Mouse (Mus musculus) hindbrain, embryonic 13.5 days (tissue): ENCODE data around the gene Kcnj6. TPM values are rescaled to one million over a fixed set of nuclear protein-coding genes. Genes with fewer than 3 reads are reported as not detected.
"Not testable (repeated sequence)": the region's sequence is repeated elsewhere in the genome, so short reads cannot be mapped to it uniquely, and the experiment has no call there.

Source experiments
- ATAC-seq: fragments of 200-750 bp; cut with Nextera tagmentation; 2 replicates; pipeline ENCODE4 v1.8.0; 2017; ENCODE audit warnings: moderate TSS enrichment; ENCODE audit not compliant: low FRiP score
- H3K27ac ChIP-seq: fragments of 300-500 bp; sonication (generic); 2 replicates; pipeline ENCODE4 v1.5.1; 2015; ENCODE audit warnings: inconsistent platforms, mild to moderate bottlenecking, moderate library complexity
- H3K27me3 ChIP-seq: fragments of 300-500 bp; sonication (generic); 2 replicates; pipeline ENCODE4 v1.6.1; 2015; ENCODE audit warnings: mild to moderate bottlenecking, inconsistent platforms
- H3K36me3 ChIP-seq: fragments of 300-500 bp; sonication (generic); 2 replicates; pipeline ENCODE4 v1.6.1; 2015; ENCODE audit warnings: mild to moderate bottlenecking, inconsistent platforms
- H3K4me1 ChIP-seq: fragments of 300-500 bp; sonication (generic); replicated peaks from 2 replicates; pipeline ENCODE4 v1.6.1; 2015; ENCODE audit warnings: inconsistent platforms
- H3K4me2 ChIP-seq: fragments of 300-500 bp; sonication (generic); 2 replicates; pipeline ENCODE4 v1.6.1; 2015; ENCODE audit warnings: inconsistent platforms, mild to moderate bottlenecking, moderate library complexity
- H3K4me3 ChIP-seq: fragments of 300-500 bp; sonication (generic); 2 replicates; pipeline ENCODE4 v1.5.1; 2015; ENCODE audit warnings: mild to moderate bottlenecking, inconsistent platforms
- H3K9ac ChIP-seq: fragments of 300-500 bp; sonication (generic); 2 replicates; pipeline ENCODE4 v1.6.1; 2015; ENCODE audit warnings: mild to moderate bottlenecking, inconsistent platforms
- H3K9me3 ChIP-seq: fragments of 300-500 bp; sonication (generic); 2 replicates; pipeline ENCODE4 v1.6.1; 2016; ENCODE audit warnings: inconsistent platforms
- WGBS: fragments of 180-500 bp; shearing (Covaris S2); methylation state at CpG from one replicate; pipeline ENCODE4 v1.1.7; 2015; 5-methylcytosine and 5-hydroxymethylcytosine counted together
- polyA plus RNA-seq: library from polyadenylated mRNA; unstranded; fragments of >200 nt; fragmentation: Nextera tagmentation; extraction: Ambion mirVana; gene quantifications from 2 replicates; pipeline ENCODE4 v1.2.1, GENCODE M21; 2015

Gene Kcnj6
- polyA plus RNA-seq, 1 experiment from 2014 or later, result 2.2 TPM

DNA sequence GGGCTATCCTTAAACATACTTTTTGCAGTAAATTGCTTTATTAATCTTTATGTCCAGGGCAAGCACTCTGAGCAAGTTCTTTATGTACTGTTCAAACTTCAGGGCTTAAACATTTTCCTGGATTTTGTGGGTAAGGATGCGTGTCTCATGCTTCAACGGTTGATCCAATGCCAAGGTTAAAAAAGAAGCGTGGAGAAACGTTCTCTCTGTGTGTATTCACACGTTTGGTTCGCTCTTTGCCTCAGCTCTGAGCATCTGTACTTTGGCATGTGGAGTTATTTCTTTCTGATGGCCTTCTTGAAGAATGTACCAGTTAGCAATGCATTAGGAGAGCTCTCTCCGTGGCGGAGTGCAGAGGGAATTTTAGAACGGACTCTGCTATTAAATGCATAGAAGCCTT is 163.0 kb downstream of the Kcnj6 start:
- no peak overlapping the region for H3K9ac ChIP-seq
- no peak overlapping the region for H3K4me3 ChIP-seq
- 88% methylated on average over 9 of the region's 9 CpGs for WGBS
- no peaks in the 10 kb centered on the region for H3K36me3 ChIP-seq
- ATAC-seq, result no peak
- H3K27ac ChIP-seq, result no peak overlapping the region
- 0 out of 2 replicates have a peak, but pooled peaks cover 3% of the 10 kb centered on the region for H3K9me3 ChIP-seq
- H3K27me3 ChIP-seq, result no peaks in the 10 kb centered on the region
- peaks cover 2% of the 10 kb centered on the region for H3K4me1 ChIP-seq
- H3K4me2 ChIP-seq, result no peak overlapping the region

- 89% methylated on average over 18 of the region's 18 CpGs for WGBS
- Histone ChIP-seq H3K27ac (no peak overlapping the region), H3K4me2 (no peak overlapping the region), H3K36me3 (no peaks in the 10 kb centered on the region), H3K4me3 (no peak overlapping the region), H3K4me1 (peaks cover 5% of the 10 kb centered on the region), H3K9ac (no peak overlapping the region), H3K27me3 (no peaks in the 10 kb centered on the region), H3K9me3 (no peaks in the 10 kb centered on the region)
- no peak for ATAC-seq
These were observed 169.3 kb downstream of the Kcnj6 start for GRCm38 (mm10) chr16:94828166-94828565.

GRCm38 (mm10) chr16:94827092-94827585 is 170.4 kb downstream of the Kcnj6 start:
- Histone ChIP-seq H3K27ac (0 out of 2 replicates have a peak overlapping the region, but pooled peaks have one; percentile 8), H3K4me2 (no peak overlapping the region), H3K9me3 (no peaks in the 10 kb centered on the region), H3K27me3 (no peaks in the 10 kb centered on the region), H3K4me3 (no peak overlapping the region), H3K36me3 (no peaks in the 10 kb centered on the region), H3K9ac (no peak overlapping the region), H3K4me1 (peaks cover 5% of the 10 kb centered on the region)
- no peak; the same call in 1 of the 2 replicates for ATAC-seq
- WGBS, result 59% methylated on average over 8 of the region's 8 CpGs

GRCm38 (mm10) chr16:94825274-94825673 is 172.2 kb downstream of the Kcnj6 start:
- Histone ChIP-seq H3K36me3 (no peaks in the 10 kb centered on the region), H3K27ac (no peak overlapping the region), H3K9me3 (no peaks in the 10 kb centered on the region), H3K9ac (no peak overlapping the region), H3K27me3 (no peaks in the 10 kb centered on the region), H3K4me3 (no peak overlapping the region), H3K4me1 (peaks cover 5% of the 10 kb centered on the region), H3K4me2 (no peak overlapping the region)
- no peak for ATAC-seq
- 88% methylated on average over 6 of the region's 6 CpGs for WGBS

DNA sequence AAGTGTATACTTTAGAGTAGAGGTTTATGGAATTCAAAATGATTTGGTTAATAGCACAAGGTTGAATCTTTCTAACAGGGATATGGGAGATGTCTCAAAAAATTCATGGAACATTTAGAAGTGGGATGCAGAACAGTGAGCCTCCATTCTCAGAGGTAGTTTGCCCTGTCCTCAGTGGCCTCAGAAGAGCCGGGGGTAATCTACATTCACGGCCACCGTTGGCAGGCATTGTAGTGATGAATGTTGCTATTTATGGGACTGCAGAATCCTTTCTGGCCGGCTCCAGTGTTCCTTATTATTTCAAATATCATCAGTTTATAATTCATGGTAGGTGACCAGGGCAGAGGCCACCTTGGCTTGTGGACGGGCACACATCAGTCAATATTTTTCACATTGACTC is 174.9 kb downstream of the Kcnj6 start:
- no peaks in the 10 kb centered on the region; the same call in 1 of the 2 replicates for H3K4me1 ChIP-seq
- H3K4me2 ChIP-seq, result no peak overlapping the region
- no peak overlapping the region for H3K4me3 ChIP-seq
- ATAC-seq, result no peak
- no peaks in the 10 kb centered on the region for H3K36me3 ChIP-seq
- no peak overlapping the region for H3K9ac ChIP-seq
- H3K9me3 ChIP-seq, result no peaks in the 10 kb centered on the region
- no peak overlapping the region for H3K27ac ChIP-seq
- H3K27me3 ChIP-seq, result no peaks in the 10 kb centered on the region
- WGBS, result 73% methylated on average over 5 of the region's 5 CpGs

DNA sequence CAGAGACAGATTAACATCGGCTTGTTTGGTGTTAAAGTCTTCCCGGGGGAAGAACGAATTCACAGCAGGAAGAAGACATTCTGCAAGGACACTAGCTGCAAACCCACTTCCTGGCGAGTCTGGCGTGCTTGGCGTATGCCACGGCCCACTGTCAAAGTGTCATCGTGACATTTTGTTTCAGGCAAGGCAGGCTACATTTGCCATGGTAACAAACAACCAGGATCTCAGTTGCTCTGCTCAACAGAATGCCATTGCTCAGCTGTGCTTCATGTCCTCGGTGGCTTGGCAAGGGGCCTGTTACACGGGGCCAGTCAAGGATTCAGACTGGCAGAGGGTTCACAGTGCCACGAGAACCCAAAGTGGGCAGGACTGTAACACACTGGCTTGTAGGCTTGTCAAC is 175.9 kb downstream of the Kcnj6 start:
- H3K27ac ChIP-seq, result no peak overlapping the region
- no peaks in the 10 kb centered on the region for H3K36me3 ChIP-seq
- no peak for ATAC-seq
- H3K9me3 ChIP-seq, result no peaks in the 10 kb centered on the region
- no peak overlapping the region for H3K4me2 ChIP-seq
- H3K27me3 ChIP-seq, result no peaks in the 10 kb centered on the region
- no peak overlapping the region for H3K4me3 ChIP-seq
- no peaks in the 10 kb centered on the region for H3K4me1 ChIP-seq
- no peak overlapping the region for H3K9ac ChIP-seq
- WGBS, result 85% methylated on average over 11 of the region's 11 CpGs

DNA sequence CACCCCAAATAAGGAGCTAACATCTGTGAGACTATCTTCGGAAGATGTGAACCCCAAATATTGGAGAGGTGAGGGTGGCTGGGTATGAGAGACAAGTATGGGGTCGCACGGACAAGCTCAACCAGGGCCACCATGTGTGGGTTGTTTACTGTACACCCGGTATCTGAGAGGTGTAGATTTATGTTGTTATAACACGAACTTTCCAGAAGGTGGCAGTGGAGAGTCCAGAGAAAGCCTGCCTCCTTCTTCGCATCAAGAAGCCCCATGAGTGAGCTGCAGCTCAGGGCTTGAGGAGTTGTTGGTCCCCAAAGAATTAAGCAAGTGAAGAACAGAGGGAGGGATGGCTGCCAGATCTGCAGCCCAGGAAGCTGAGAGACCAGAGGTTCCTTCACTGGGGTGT is 181.1 kb downstream of the Kcnj6 start:
- 24% methylated on average over 6 of the region's 6 CpGs for WGBS
- no peak for ATAC-seq
- no peak overlapping the region for H3K27ac ChIP-seq
- H3K4me2 ChIP-seq, result no peak overlapping the region
- no peaks in the 10 kb centered on the region for H3K27me3 ChIP-seq
- no peak overlapping the region for H3K9ac ChIP-seq
- no peak overlapping the region for H3K4me3 ChIP-seq
- peaks cover 3% of the 10 kb centered on the region; the same call in 1 of the 2 replicates for H3K36me3 ChIP-seq
- no peaks in the 10 kb centered on the region for H3K4me1 ChIP-seq
- peaks cover 23% of the 10 kb centered on the region for H3K9me3 ChIP-seq

DNA sequence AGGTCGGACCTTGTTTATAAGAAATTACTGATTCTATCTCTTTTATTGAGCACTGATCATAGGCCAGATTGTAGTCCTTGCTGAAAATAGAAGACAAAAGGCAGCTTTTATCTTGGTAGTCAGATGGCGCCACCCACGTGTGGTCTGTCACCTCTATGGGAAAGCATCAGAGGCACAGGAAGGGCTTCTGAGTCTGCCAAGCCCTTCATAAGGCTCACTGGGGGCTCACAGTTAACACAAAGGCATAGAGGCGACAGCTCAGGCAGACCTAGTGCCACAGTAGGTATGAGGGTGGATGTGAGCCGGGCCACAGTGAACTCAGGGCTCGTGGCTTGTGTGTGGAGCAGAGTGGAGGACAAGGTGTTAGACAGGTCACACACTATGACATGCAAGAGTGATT is 181.6 kb downstream of the Kcnj6 start:
- WGBS, result 86% methylated on average over 6 of the region's 6 CpGs

DNA sequence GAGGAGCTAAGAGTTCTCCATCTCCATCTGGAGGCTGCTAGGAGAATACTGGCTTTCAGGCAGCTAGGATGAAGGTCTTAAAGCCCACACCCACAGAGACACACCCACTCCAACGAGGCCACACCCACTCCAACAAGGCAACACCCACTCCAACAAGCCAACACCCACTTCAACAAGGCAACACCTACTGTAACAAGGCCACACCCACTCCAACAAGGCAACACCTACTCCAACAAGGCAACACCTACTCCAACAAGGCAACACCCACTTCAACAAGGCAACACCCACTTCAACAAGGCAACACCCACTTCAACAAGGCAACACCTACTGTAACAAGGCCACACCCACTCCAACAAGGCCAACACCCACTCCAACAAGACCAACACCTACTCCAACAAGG is 188.2 kb downstream of the Kcnj6 start:
- WGBS, result 21% methylated on average over 1 of the region's 1 CpGs
- H3K27ac ChIP-seq, H3K4me2 ChIP-seq, H3K27me3 ChIP-seq, ATAC-seq, H3K4me3 ChIP-seq, H3K36me3 ChIP-seq, H3K9ac ChIP-seq, H3K4me1 ChIP-seq: not testable (repeated sequence)
- peaks cover 22% of the 10 kb centered on the region for H3K9me3 ChIP-seq

More for the DNA sequence above, 181.6 kb downstream of the Kcnj6 start:
- H3K36me3 ChIP-seq, result peaks cover 3% of the 10 kb centered on the region; the same call in 1 of the 2 replicates
- H3K27ac ChIP-seq, result no peak overlapping the region
- H3K4me3 ChIP-seq, result no peak overlapping the region
- H3K4me1 ChIP-seq, result no peaks in the 10 kb centered on the region
- H3K9me3 ChIP-seq, result peaks cover 23% of the 10 kb centered on the region
- no peak overlapping the region for H3K4me2 ChIP-seq
- H3K9ac ChIP-seq, result no peak overlapping the region
- no peak for ATAC-seq
- no peaks in the 10 kb centered on the region for H3K27me3 ChIP-seq

DNA sequence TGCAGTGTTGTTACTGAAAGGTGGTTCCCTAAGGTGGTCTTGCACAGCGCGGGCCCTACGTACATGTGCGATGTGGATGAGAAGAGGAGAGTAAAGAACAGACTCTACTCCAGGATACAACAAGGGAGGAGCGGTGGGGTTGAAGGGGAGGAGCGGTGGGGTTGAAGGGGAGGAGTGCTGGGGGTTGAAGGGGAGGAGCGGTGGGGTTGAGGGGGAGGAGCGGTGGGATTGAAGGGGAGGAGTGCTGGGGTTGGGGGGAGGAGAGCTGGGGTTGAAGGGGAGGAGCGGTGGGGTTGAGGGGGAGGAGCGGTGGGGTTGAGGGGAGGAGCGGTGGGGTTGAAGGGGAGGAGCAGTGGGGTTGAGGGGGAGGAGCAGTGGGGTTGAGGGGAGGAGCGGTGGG is 199.3 kb downstream of the Kcnj6 start:
- H3K27me3 ChIP-seq, result no peaks in the 10 kb centered on the region
- no peak overlapping the region for H3K4me3 ChIP-seq
- no peaks in the 10 kb centered on the region for H3K36me3 ChIP-seq
- 82% methylated on average over 11 of the region's 12 CpGs for WGBS
- no peak for ATAC-seq
- no peak overlapping the region for H3K27ac ChIP-seq
- H3K4me2 ChIP-seq, result no peak overlapping the region
- H3K9ac ChIP-seq, result no peak overlapping the region
- H3K9me3 ChIP-seq, result no peaks in the 10 kb centered on the region
- H3K4me1 ChIP-seq, result peaks cover 7% of the 10 kb centered on the region; the same call in 1 of the 2 replicates

- Histone ChIP-seq H3K4me1 (peaks cover 7% of the 10 kb centered on the region; the same call in 1 of the 2 replicates), H3K36me3 (no peaks in the 10 kb centered on the region), H3K4me2 (no peak overlapping the region), H3K9me3 (no peaks in the 10 kb centered on the region), H3K27ac (no peak overlapping the region), H3K9ac (no peak overlapping the region), H3K27me3 (no peaks in the 10 kb centered on the region), H3K4me3 (no peak overlapping the region)
- WGBS, result 78% methylated on average over 6 of the region's 6 CpGs
- no peak for ATAC-seq
These were observed 200.1 kb downstream of the Kcnj6 start for GRCm38 (mm10) chr16:94797366-94797765.

DNA sequence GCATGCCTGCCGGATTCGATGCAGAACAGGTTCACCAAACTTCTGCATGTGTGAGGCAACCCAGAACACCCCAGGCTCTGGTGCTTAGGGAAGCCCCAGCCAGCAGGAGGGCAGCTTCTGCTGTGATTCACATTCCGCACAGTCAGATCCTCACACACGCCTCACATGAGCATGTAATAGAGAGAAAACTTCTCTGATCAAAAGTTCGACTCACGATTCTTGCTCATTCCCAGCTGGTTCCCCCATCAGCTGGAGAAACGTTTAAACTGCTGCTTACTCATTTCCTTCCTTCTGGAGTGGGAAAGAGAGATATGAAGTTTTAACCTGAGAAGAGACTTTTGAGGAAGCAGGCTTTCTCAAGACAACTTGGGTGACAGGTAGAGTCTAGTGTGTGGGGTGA is 204.5 kb downstream of the Kcnj6 start:
- no peak overlapping the region for H3K27ac ChIP-seq
- no peak overlapping the region for H3K4me3 ChIP-seq
- H3K9me3 ChIP-seq, result no peaks in the 10 kb centered on the region
- 83% methylated on average over 7 of the region's 7 CpGs for WGBS
- H3K27me3 ChIP-seq, result 0 out of 2 replicates have a peak, but pooled peaks cover 22% of the 10 kb centered on the region
- H3K9ac ChIP-seq, result no peak overlapping the region
- no peaks in the 10 kb centered on the region for H3K36me3 ChIP-seq
- H3K4me1 ChIP-seq, result peaks cover 4% of the 10 kb centered on the region; the same call in 1 of the 2 replicates
- no peak for ATAC-seq
- no peak overlapping the region for H3K4me2 ChIP-seq

DNA sequence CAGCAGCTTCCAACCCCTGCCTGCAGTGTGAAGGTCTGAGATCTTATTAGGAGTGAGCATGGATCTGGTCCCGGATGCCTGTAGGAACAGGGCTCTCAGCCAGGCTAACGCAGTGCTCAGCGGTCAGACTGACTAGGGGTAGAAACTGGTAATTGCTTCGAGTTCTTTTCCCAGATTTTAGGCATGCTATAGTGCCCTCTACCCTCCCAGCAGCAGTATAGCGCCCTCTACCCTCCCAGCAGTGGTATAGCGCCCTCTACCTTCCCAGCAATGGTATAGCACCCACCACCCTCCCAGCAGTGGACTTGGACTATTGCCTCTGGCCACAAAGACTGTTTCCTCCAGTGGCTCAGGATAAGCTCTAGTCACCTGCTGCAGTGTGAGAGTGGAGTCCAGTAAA is 207.5 kb downstream of the Kcnj6 start:
- Histone ChIP-seq H3K4me2 (no peak overlapping the region), H3K9me3 (no peaks in the 10 kb centered on the region), H3K9ac (no peak overlapping the region), H3K36me3 (no peaks in the 10 kb centered on the region), H3K4me1 (no peaks in the 10 kb centered on the region), H3K4me3 (no peak overlapping the region), H3K27ac (no peak overlapping the region), H3K27me3 (peaks cover 39% of the 10 kb centered on the region)
- ATAC-seq, result no peak
- 29% methylated on average over 6 of the region's 6 CpGs for WGBS
